Mouse (Mus musculus): ENCODE measurements around the gene Idh3a. TPM values are rescaled to one million over a fixed set of nuclear protein-coding genes. Genes with fewer than 3 reads are reported as not detected.

Gene Idh3a
- polyA plus RNA-seq (2016; fragmentation: Nextera tagmentation; extraction: Ambion mirVana) = 108 and 117 TPM in 2 replicates

DNA sequence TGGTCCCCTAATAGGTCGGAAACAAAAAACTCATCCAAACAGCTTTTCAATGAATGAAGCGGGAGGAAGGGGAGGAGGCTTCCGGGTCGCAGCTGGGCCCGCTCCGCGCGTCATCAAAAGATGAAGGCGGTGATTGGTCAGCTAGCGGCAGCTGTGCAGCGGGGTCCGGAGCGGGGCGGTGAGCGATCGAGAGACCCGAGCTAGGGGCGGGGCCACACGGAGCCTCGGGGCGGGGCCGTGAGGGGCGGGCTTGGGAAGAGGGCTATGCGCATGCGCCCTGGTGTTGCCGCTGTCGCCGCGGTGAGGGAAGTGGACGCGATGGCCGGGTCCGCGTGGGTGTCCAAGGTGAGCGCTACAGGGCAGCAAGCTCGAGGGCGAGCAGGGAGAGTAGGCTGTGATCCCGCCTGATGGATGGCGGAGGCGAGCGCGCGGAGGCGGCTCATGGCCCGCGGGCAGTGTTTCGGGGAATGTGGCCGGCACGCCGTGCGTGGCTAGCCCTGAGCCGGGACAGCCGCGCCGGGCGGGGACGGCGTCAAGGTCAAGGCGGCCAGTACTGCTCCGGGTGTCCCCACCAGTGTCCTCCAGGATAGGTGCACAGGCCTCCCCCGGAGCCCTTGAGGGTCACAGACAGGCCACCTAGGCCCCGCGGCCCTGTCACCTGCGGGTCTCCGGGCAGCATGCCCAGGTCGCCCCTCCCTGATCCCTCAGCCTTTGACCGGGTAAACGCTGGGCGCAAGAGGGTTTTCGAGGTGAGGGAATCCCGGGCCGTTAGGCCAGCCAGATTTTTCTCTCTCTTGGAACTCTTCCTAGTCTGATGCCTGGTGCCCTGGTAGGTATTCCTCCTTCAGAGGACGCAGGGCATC, at the start of gene Idh3a:
TSS of gene Idh3a (plus strand) at position 136 of the 863 bp plus-strand sequence.
- peak; percentile 99 for DNase-seq (ENCODE audit: low spot score)
- Histone ChIP-seq H3K27ac (peak within 1 kb of the TSS; percentile 91), H3K9me3 (no peaks in the 10 kb centered on the region), H3K4me3 (peak within 1 kb of the TSS; percentile 99), H3K4me1 (replicated peaks) (peaks cover 17% of the 10 kb centered on the region), H3K27me3 (ENCODE audit: insufficient read depth, poor library complexity, severe bottlenecking) (no peaks in the 10 kb centered on the region), H3K36me3 (peaks cover 21% of the 10 kb centered on the region)
- under 1% methylated on average over 73 of the region's 73 CpGs for WGBS

DNA sequence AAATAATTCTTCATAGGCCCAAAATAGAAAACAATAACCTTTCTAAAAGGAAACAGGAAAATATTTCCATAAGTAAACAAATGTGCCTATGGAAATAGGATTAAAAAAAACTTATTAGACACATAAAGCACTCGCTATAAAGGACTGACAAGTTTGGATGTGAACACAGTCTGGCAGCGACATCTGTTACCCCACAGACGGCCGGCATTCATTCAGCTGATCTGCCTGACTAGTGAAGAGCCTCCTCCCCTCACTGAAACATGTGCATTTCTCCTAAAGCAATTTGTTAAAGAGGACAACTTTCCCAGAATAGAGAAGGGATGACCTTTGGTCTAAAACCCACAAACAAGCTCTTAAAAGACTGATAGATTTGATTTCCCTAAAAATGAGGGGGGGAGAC, 49.1 kb upstream of the Idh3a start:
- Histone ChIP-seq H3K4me1 (replicated peaks) (peaks cover 10% of the 10 kb centered on the region; the same call in 1 of the 2 replicates), H3K4me3 (no peak overlapping the region), H3K36me3 (no peaks in the 10 kb centered on the region), H3K9me3 (no peaks in the 10 kb centered on the region), H3K27ac (no peak overlapping the region), H3K27me3 (ENCODE audit: insufficient read depth, poor library complexity, severe bottlenecking) (no peaks in the 10 kb centered on the region)
- 56% methylated on average over 4 of the region's 4 CpGs for WGBS
- no peak for DNase-seq (ENCODE audit: low spot score)

DNA sequence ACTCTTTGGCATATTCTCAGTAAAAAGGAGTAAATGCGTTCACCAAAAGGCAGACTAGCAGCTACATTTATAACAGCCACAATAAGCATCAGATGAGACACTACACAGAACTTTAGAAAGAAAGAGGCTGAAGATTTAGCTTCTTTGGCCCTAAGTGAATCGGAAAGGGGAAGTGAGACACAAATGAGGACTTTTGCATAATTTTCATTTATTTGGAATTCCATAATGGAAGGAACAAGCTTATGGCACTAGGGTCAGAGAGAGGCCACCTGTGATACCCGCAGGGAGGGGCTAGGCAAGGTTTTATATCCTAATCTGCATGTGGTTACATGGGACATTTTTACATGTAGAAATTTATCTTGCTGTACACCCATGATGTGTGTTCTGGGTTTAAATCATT, 48.7 kb upstream of the Idh3a start:
- Histone ChIP-seq H3K27me3 (ENCODE audit: insufficient read depth, poor library complexity, severe bottlenecking) (no peaks in the 10 kb centered on the region), H3K36me3 (no peaks in the 10 kb centered on the region), H3K4me3 (no peak overlapping the region), H3K4me1 (replicated peaks) (peaks cover 10% of the 10 kb centered on the region; the same call in 1 of the 2 replicates), H3K27ac (no peak overlapping the region), H3K9me3 (no peaks in the 10 kb centered on the region)
- DNase-seq (ENCODE audit: low spot score) = no peak
- 87% methylated on average over 3 of the region's 3 CpGs for WGBS

DNA sequence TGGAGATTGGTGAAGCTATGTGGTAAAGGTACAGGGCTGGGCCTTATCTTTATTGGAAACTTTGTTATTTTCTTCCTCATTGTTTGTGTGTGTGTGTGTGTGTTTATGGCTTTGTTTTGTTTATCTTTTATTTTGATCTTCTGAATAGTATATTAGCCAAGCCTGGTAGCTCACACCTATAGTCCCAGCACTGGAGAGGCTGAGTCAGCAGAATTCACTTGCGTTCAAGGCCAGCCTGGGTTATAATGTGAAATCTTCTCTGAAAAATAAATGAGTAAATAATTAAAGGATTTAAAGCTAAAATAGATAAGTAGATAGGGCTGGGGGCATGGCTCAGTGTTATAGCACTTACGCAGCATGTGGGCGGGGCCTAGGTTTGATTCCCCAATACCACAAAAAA, 47.9 kb upstream of the Idh3a start:
- Histone ChIP-seq H3K36me3 (no peaks in the 10 kb centered on the region), H3K4me1 (replicated peaks) (peaks cover 10% of the 10 kb centered on the region; the same call in 1 of the 2 replicates), H3K9me3 (no peaks in the 10 kb centered on the region), H3K27me3 (ENCODE audit: insufficient read depth, poor library complexity, severe bottlenecking) (no peaks in the 10 kb centered on the region), H3K27ac (no peak overlapping the region), H3K4me3 (no peak overlapping the region)
- no peak for DNase-seq (ENCODE audit: low spot score)
- 97% methylated on average over 3 of the region's 3 CpGs for WGBS

DNA sequence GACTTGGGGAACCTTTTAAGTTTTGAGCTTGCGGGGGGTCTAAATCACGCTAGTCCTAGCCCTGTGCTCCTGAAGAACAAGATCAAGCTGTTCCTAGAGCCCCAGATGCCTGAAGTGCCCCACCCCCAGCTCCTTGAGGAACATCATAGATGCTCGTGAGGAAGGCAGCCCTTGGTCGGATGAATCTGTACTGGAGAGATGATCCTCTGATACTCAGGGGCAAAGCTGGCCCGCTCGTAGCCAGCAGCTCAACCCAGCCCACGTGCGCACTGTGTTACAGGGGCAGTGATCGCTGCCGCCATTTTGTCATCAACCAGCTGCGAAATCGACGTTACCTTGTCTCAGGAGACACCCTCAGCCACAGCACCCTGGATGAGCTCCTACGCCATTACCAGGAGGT, 47.5 kb upstream of the Idh3a start, which contains the start of gene Sh2d7:
TSS of gene Sh2d7 (plus strand) at position 301 of the 400 bp plus-strand sequence.
- no peak within 1 kb of the TSS for H3K4me3 ChIP-seq
- H3K4me1 ChIP-seq (replicated peaks) = peaks cover 11% of the 10 kb centered on the region; the same call in 1 of the 2 replicates
- no peaks in the 10 kb centered on the region for H3K27me3 ChIP-seq (ENCODE audit: insufficient read depth, poor library complexity, severe bottlenecking)
- no peaks in the 10 kb centered on the region for H3K36me3 ChIP-seq
- DNase-seq (ENCODE audit: low spot score) = no peak
- no peaks in the 10 kb centered on the region for H3K9me3 ChIP-seq
- no peak within 1 kb of the TSS for H3K27ac ChIP-seq
- 88% methylated on average over 14 of the region's 14 CpGs for WGBS

DNA sequence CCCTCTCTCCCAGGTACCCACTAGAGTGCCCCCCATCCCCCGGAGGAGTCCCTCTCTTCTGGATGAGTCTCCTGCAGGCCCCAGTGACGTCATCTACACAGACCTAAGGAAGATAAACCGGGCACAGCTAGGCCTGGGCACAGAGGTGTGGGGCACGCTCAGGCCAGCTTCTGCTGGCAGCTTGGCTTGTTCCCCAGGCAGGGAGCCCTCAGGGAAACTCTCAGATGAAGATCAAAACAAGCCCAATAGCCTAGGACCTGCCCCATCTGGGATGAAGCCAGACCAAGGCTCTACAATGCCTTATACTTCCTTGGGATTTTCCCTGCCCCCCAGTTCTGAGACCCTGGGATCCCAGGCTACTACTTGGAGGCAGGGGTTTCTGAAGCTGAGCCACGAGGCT, 45.3 kb upstream of the Idh3a start:
- 77% methylated on average over 5 of the region's 5 CpGs for WGBS
- H3K4me1 ChIP-seq (replicated peaks) = peaks cover 18% of the 10 kb centered on the region; the same call in 1 of the 2 replicates
- H3K27me3 ChIP-seq (ENCODE audit: insufficient read depth, poor library complexity, severe bottlenecking) = no peaks in the 10 kb centered on the region
- H3K4me3 ChIP-seq = no peak overlapping the region
- H3K27ac ChIP-seq = no peak overlapping the region
- no peaks in the 10 kb centered on the region for H3K9me3 ChIP-seq
- DNase-seq (ENCODE audit: low spot score) = no peak
- no peaks in the 10 kb centered on the region for H3K36me3 ChIP-seq

DNA sequence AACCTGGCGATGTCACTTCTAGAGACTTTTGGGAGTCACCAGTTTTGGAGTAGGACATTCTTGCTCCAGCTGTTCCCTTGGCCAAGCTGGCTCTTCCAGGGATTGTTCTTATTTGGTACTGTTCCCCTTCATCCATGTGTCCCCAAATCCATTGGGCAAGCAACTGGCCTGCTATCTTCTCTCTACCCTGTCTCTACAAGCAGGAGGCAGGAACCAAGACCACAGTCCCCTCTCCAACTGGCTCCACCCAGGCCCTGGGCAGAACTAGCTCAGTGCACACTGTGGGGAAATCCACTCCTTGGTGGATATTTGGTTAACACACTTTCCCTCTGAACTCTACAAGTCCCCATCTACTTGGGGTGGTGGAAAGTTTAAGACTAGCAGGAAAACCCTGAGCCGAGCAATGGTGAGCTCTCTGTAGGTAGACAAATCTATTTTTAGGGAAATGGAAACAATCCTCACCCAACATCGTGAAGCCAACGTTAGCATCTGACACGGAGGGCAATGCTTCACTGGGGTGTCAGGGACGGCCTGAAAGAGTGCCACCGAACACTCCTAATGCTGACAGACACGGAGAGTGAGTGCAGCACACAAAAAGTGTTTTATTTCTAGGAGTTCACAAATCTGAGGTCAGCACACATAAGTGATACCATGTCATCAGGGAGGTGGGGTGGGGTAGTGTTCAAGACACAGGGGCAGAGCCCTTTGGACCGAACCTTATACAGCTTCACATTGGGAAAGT, 41.8 kb upstream of the Idh3a start:
- H3K9me3 ChIP-seq = no peaks in the 10 kb centered on the region
- no peak for DNase-seq (ENCODE audit: low spot score)
- peaks cover 7% of the 10 kb centered on the region; the same call in 1 of the 2 replicates for H3K4me1 ChIP-seq (replicated peaks)
- no peak overlapping the region for H3K27ac ChIP-seq
- H3K36me3 ChIP-seq = no peaks in the 10 kb centered on the region
- WGBS = 83% methylated on average over 9 of the region's 9 CpGs
- no peak overlapping the region for H3K4me3 ChIP-seq
- no peaks in the 10 kb centered on the region for H3K27me3 ChIP-seq (ENCODE audit: insufficient read depth, poor library complexity, severe bottlenecking)

DNA sequence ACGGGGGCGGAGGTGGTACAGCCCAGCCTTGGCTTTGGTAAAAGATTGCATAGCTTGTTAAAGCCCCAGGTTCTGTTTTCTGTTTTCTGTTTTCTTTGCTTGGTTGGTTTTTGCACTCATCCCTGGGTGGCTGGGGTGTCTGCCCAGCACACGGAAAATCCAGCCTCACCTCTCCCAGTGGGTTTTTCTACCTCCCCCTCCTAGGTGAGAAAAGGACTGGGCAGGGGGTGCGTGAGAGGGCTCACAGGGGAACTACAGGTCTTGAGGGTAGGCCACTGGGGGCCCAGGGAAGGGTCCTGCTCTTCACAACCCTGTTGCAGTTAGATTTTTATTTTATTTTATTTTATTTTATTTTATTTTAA, 41.2 kb upstream of the Idh3a start:
- H3K4me1 ChIP-seq (replicated peaks) = peaks cover 7% of the 10 kb centered on the region; the same call in 1 of the 2 replicates
- no peaks in the 10 kb centered on the region for H3K36me3 ChIP-seq
- no peaks in the 10 kb centered on the region for H3K9me3 ChIP-seq
- no peaks in the 10 kb centered on the region for H3K27me3 ChIP-seq (ENCODE audit: insufficient read depth, poor library complexity, severe bottlenecking)
- no peak overlapping the region for H3K4me3 ChIP-seq
- no peak overlapping the region for H3K27ac ChIP-seq
- WGBS = 88% methylated on average over 4 of the region's 4 CpGs
- no peak for DNase-seq (ENCODE audit: low spot score)

DNA sequence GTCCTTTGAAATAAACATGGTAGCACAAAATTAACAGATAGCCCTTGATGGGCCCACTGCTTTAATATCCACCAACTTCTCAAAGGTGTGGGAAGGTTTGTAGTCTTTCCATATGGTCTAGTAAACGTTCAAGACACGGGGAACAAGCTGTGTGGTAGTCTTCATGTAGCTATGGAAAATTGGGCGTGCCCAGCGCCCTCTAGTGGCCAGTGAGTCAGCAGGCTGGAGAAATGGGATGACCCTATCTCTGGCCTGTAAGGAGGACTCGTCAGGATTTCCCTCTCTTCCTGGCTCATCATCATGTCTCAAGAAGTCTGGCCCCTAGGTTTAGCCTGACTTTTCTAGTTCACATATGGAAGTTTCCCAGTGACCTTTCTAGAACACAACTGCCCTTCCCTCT, 38.6 kb upstream of the Idh3a start:
- DNase-seq (ENCODE audit: low spot score) = peak; percentile 60
- Histone ChIP-seq H3K36me3 (no peaks in the 10 kb centered on the region), H3K4me1 (replicated peaks) (peaks cover 7% of the 10 kb centered on the region; the same call in 1 of the 2 replicates), H3K27me3 (ENCODE audit: insufficient read depth, poor library complexity, severe bottlenecking) (no peaks in the 10 kb centered on the region), H3K4me3 (no peak overlapping the region), H3K9me3 (no peaks in the 10 kb centered on the region), H3K27ac (no peak overlapping the region)
- WGBS = 24% methylated on average over 5 of the region's 5 CpGs

DNA sequence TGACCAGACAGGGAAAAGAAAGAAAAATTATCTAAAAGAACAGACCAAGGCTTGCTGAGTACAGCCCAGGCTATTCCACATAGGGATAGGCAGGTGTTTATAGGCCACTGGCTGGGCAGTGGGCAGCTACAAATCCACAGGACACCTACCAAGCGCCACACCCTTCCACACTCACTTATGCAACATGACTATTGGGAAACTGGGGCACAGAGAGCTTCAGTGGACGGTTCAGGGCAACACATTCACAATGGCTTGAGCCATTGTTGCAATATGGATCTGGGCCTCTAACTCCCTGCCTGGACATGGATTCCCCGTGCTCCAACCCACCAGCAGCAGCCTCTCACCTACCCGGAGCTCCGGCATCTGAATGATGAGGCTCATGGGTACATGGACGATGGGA, 36.7 kb upstream of the Idh3a start:
- WGBS = 90% methylated on average over 6 of the region's 6 CpGs
- no peaks in the 10 kb centered on the region for H3K4me1 ChIP-seq (replicated peaks)
- no peaks in the 10 kb centered on the region for H3K9me3 ChIP-seq
- H3K4me3 ChIP-seq = no peak overlapping the region
- H3K27me3 ChIP-seq (ENCODE audit: insufficient read depth, poor library complexity, severe bottlenecking) = 0 out of 2 replicates have a peak, but pooled peaks cover 5% of the 10 kb centered on the region
- no peaks in the 10 kb centered on the region for H3K36me3 ChIP-seq
- no peak for DNase-seq (ENCODE audit: low spot score)
- no peak overlapping the region for H3K27ac ChIP-seq

DNA sequence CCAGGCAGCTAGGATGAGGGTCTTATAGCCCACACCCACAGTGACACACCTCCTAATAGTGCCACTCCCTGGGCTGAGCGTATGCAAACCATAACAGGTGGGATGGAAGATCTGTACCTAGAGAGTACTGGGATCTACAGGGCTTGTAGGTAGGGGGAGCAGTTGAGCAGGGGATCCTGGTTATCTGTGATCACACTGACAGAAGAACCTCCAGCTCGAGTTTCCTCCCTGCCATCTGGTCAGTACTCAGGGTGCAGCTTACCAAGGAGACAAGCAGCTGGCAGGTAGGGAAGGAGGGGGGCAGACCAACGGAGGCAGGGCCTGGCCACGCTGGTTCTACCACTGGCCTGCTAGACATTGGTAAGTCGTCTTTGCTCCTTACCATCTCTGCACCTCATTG, 33.7 kb upstream of the Idh3a start:
- Histone ChIP-seq H3K27ac (no peak overlapping the region), H3K36me3 (no peaks in the 10 kb centered on the region), H3K4me1 (replicated peaks) (no peaks in the 10 kb centered on the region), H3K4me3 (no peak overlapping the region), H3K27me3 (ENCODE audit: insufficient read depth, poor library complexity, severe bottlenecking) (0 out of 2 replicates have a peak, but pooled peaks cover 5% of the 10 kb centered on the region), H3K9me3 (no peaks in the 10 kb centered on the region)
- 28% methylated on average over 5 of the region's 5 CpGs for WGBS
- DNase-seq (ENCODE audit: low spot score) = peak; percentile 18

DNA sequence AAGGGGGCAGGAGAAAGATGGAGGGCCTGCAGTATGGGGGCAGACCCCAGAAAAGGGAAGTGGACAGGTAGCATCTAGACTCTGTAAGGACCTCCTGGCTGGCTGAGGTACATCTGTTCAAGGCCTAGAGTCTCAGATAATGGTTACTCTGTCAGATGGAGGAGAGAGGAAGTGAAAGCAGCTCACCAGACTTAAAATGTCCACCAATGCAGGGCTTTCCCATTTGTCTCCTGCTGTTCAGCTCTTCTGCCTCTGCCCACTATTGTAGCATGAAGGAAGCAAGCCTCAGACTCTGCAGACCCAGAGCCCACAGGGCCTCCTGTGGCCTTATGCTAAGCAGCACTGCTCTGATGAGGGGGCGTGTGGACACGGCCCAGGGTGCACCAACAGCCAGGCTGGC, 31.1 kb upstream of the Idh3a start:
- Histone ChIP-seq H3K27ac (no peak overlapping the region), H3K27me3 (ENCODE audit: insufficient read depth, poor library complexity, severe bottlenecking) (peaks cover 25% of the 10 kb centered on the region), H3K36me3 (no peaks in the 10 kb centered on the region), H3K4me1 (replicated peaks) (peaks cover 8% of the 10 kb centered on the region), H3K9me3 (no peaks in the 10 kb centered on the region), H3K4me3 (no peak overlapping the region)
- 76% methylated on average over 2 of the region's 2 CpGs for WGBS
- DNase-seq (ENCODE audit: low spot score) = no peak

DNA sequence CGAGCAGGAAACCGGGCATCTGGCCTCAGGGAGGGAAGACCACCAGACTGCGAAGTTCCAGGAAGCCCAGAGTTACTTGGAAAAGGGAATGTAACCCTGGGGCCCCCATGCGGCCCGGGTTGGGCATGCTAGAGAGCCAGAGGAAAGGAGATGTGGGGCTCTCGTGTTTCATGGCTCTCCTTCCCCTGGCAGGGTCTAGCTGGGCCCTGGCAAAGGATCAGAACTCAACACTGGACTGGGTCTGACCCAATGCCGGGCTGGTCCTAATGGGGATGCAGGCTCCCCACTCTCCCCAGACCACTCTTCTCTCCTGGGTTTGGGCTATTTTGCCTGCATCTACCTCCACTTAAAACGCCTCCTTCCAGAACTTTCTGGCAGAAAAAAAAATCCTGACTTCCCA, 27.4 kb upstream of the Idh3a start:
- H3K9me3 ChIP-seq = no peaks in the 10 kb centered on the region
- DNase-seq (ENCODE audit: low spot score) = no peak
- peaks cover 14% of the 10 kb centered on the region for H3K4me1 ChIP-seq (replicated peaks)
- no peaks in the 10 kb centered on the region for H3K36me3 ChIP-seq
- no peak overlapping the region for H3K4me3 ChIP-seq
- 69% methylated on average over 8 of the region's 8 CpGs for WGBS
- no peak overlapping the region for H3K27ac ChIP-seq
- peaks cover 24% of the 10 kb centered on the region for H3K27me3 ChIP-seq (ENCODE audit: insufficient read depth, poor library complexity, severe bottlenecking)
